Mouse (Mus musculus): Measurements from ENCODE around the gene Dpy30. TPM values are rescaled to one million over a fixed set of nuclear protein-coding genes. Genes with fewer than 3 reads are reported as not detected.
A peak's percentile ranks its signal among the peaks of the same experiment; 100 is the strongest.
"Not testable (repeated sequence)": the region's sequence is repeated elsewhere in the genome, so short reads cannot be mapped to it uniquely, and the experiment has no call there.

The Dpy30 gene
- 10 to 100 TPM; 54.1 to 55.5 TPM for total RNA-seq (2021)
- long read RNA-seq, experiment 1, transcript Dpy30-206 (5 exons, 734 nt): major isoform, 14 of 15 reads
- long read RNA-seq, experiment 1, partial matches to known transcripts: 1 of 15 reads
- long read RNA-seq, experiment 1, other reads (novel, unspliced or antisense): 0 of 15 reads
- long read RNA-seq, experiment 2, transcript Dpy30-203 (4 exons, 694 nt): minor isoform, 5 of 40 reads
- long read RNA-seq, experiment 2, transcript Dpy30-206 (5 exons, 734 nt): major isoform, 34 of 40 reads
- long read RNA-seq, experiment 2, partial matches to known transcripts: 0 of 40 reads
- long read RNA-seq, experiment 2, other reads (novel, unspliced or antisense): 1 of 40 reads

DNA sequence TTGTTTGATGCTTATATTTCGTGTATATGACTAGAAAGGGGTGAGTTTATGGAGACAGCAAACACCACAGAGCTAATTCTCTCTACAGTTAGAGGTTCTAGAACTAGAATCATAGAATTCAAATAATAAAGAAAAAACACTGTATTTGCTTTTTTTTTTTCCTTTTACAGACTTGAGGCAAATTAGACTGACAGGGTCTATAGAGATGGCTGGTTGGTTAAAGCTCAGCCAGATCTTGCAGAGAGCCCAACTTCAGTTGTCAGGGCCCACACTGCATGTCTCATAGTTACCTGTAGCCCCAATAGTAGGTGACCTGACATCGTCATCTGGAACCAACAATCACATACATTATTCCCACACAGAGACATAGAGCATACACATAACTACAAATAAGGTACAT, at the start of gene Dpy30:
TSS of gene Dpy30 (minus strand) at position 101 of the 400 bp plus-strand sequence.
- DNase-seq (ENCODE audit: low spot score in 2 of 2): no peak

DNA sequence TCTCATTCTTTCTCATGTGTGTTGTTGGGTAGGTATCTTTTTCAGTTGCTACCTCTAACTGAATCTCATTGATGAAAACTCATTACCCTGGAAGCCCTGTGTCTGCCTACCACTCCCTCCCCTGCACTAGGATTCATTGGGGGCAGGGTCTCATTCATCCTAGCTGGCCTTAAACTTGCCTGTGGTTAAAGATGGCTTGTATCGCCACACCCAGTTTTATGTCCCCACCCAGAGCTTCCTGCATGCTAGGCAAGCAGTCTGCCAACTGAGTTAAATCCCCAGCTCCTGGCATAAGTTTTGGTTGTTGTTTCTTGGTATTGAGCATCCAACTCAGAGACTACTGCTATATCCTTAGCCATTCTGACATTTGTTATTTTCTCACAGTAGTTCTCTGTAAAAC, 39.8 kb upstream of the Dpy30 start:
- DNase-seq (ENCODE audit: low spot score in 2 of 2): no peak

DNA sequence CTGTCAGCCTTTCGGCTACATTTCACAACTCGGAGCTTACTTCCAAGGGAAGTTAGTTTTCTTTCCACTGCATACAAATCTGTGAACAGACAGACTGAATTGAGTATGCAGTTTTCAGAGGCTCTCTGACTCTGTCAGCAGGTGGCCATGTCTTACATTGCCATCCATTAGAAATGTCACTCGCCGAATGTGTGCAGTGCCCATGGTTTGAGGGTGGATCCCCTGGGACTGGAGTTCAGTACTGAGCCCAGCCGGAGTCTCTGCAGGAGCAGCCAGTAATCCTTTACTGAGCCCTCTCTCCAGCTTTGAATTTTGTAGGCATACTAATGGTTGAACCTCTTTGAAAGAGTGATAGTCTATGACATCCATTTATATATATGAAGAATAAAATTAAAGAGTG, 17.4 kb upstream of the Dpy30 start:
- no peak for DNase-seq (ENCODE audit: low spot score in 2 of 2)

DNA sequence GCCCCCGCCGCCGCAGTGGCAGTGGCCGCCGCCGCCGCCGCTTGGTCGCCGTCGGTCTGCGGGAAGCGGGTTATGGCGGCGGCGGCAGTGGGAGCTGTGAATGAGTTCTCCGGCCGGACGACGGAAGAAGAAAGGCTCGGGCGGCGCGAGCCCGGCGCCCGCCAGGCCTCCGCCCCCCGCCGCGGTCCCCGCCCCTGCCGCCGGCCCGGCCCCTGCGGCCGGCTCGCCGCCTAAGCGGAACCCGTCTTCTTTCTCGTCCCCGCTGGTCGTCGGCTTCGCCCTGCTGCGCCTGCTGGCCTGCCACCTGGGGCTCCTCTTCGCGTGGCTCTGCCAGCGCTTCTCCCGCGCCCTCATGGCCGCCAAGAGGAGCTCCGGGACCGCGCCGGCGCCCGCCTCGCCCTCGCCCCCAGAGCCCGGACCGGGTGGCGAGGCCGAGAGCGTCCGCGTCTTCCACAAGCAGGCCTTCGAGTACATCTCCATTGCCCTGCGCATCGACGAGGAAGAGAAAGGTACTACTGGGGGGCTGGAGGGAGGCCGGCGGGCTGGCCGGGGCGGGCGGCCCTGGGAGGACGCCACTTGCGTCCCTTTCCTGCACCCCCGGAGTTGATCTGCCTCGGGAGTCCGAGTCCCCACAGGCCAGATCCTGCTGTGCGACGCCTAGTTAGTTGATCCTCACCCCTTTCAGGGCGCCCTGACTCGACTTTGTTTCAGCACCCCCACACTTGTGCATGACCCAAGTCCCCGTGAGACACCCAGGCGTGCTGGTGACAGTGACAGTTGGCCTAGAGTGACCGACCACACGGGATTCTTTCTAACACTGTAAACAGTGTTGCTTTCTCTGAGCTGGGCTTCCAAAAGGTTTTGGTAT, 15.4 kb upstream of the Dpy30 start, which contains the start of gene Spast:
TSS of gene Spast (plus strand) at position 51 of the 868 bp plus-strand sequence.
- DNase-seq (ENCODE audit: low spot score in 2 of 2): peak; percentile 55 to 69

DNA sequence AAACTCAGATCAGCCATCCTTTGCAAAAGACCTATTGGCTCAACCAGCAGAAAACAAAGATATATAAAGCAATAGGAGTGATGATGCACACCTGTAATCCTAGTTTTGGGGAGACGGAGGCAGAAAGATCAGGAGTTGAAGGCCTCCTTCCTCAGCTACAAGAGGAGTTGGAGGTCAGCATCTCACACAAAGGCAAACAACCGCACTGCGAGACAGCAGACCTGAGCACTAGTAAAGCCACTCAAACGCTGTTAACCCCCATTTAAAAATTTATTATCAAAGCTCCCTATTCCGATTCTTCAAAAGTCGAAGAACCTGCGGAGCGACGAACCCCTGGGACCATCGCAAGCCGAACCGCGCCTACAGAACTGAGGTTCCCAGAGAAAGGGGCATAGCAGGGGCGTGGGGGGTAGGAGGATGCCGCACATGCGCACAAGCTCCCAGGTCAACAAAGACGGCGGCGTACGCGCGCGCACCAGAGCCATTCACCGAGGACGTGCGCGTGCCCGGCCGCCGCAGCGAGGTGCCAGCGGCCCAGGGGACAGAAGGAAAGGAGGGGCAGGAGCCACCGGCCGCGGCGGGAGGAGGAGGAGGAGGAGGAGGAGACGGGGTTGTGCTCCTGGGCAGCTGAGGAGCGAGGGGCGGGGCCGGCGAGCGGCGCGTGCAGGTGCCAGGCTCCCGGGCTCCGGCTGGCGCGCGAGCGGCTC, 14.6 kb upstream of the Dpy30 start:
- peak; percentile 93 to 96 for DNase-seq (ENCODE audit: low spot score in 2 of 2)

GRCm38 (mm10) chr17:74331049-74331676, 7.4 kb upstream of the Dpy30 start:
- no peak for DNase-seq (ENCODE audit: low spot score in 2 of 2)

DNA sequence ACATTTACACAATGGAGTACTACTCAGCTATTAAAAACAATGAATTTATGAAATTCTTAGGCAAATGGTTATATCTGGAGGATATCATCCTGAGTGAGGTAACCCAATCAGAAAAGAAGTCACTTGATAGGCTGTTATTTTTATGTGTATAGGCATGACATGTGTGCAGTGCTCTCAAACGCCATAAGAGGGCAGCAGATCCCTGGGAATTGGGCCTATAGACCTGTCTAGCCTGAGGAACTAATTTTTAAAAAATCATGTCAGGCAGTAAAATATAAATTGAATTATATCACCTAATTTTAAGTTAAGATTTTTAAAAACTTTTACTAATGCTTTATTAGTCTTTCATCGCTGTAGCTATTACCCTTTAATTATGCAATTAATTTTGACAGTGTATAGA, 4.4 kb upstream of the Dpy30 start:
- DNase-seq (ENCODE audit: low spot score in 2 of 2): peak in 1 of 2 experiments; percentile 43

DNA sequence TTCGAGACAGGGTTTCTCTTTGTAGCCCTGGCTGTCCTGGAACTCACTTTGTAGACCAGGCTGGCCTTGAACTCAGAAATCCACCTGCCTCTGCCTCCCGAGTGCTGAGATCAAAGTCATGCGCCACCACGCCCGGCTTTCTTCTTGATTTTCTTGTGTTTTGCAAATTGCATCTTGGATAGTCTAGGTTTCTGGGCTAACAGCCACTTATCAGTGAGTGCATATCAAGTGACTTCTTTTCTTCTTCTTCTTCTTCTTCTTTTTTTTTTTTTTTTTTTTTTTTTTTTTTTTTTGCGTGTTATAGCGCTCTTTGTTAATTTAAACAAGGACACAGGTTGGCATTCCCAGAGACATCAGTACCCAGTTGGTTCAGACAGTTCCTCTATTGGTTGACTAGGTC, 3.5 kb upstream of the Dpy30 start:
- not testable (repeated sequence) for DNase-seq (ENCODE audit: low spot score in 2 of 2)

- DNase-seq (ENCODE audit: low spot score in 2 of 2): no peak
Measured at GRCm38 (mm10) chr17:74322400-74323054, 1.2 kb downstream of the Dpy30 start.

DNA sequence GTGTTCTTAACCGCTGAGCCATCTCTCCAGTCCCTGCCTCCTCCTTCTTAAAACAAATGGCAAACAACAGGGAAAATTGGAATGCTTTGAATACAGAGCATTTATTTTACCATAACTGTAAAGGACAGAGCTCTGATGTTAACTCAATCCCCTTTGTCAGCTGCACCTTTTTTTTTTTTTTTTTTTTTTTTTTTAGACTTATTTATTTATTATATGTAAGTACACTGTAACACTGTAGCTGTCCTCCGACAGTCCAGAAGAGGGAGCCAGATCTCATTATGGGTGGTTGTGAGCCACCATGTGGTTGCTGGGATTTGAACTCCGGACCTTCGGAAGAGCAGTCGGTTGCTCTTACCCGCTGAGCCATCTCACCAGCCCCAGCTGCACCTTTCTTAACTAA, 5.0 kb downstream of the Dpy30 start:
- DNase-seq (ENCODE audit: low spot score in 2 of 2): no peak

DNA sequence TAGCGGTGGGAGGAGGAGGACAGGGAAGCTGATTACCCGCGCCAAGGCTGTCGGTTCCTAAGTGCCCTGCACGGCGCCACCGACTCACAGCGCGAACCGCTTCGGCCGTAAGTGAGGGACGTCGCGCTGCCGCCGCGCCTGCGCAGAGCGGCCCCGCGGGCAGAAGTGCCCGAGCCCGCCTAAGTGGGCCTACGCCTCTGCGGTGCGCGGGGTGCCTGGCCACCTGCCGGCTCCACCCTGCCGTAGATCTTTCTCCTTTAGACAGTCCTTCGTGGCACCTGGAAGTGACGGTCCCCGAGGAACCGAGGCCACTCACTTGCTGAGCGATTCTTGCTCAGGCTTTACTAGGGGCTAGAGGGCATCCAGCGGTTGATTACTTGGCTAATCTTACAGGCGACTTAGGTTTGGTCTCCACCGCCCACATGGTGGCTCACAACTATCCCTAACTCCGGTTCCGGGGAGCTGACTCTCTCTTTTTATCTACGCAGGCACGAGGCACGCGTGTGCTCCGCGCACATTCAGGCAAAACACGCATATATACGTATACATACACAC, 7.4 kb downstream of the Dpy30 start:
- DNase-seq (ENCODE audit: low spot score in 2 of 2): peak; percentile 86 to 89

DNA sequence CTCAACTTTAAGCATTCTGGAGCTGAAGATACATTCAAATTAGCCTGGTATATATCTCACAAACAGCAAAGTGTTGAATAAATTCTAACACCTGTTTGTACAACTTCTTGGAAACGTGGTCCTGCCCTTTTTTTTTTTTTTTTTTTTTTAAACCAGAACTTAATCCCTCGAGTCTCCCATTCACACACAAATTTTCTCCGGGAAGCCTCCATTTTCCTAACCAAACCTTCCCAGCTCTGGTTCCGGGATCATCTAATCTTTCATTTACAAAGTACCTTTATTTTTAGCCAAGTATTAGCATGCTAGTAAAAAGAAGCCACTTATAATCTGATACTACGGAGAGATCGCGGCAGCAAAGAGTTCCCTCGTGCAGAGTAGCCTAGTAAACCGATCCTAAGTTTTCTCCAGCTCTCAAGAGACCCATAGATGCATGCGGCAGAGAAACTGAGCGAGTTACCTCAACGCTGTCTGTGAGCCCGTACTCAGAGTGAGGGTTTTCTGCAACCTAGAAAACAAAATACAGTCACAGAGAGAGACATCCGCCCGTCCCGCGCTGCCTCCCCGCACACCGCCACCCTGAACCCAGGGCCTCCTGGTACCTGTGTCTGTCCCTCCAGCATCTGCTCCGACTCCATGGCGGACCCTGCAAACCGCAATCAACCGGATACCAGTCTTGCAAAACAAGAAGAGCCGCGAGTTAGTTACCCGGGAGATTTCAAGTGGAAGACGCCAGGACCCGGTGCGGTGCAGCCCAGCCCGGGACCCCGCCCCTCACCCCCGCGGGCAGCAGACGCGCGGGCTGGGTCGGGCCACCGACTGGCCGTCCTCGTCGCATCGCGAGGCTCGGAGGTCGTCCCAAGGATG, 8.1 kb downstream of the Dpy30 start:
- no peak for DNase-seq (ENCODE audit: low spot score in 2 of 2)

- no peak for DNase-seq (ENCODE audit: low spot score in 2 of 2)
Measured at GRCm38 (mm10) chr17:74306021-74306420, 17.7 kb downstream of the Dpy30 start.

GRCm38 (mm10) chr17:74305616-74306015, 18.1 kb downstream of the Dpy30 start:
- no peak for DNase-seq (ENCODE audit: low spot score in 2 of 2)

- DNase-seq (ENCODE audit: low spot score in 2 of 2): no peak
Measured at GRCm38 (mm10) chr17:74304060-74304459, 19.7 kb downstream of the Dpy30 start.

GRCm38 (mm10) chr17:74300089-74300488, 23.7 kb downstream of the Dpy30 start:
- DNase-seq (ENCODE audit: low spot score in 2 of 2): no peak

- DNase-seq (ENCODE audit: low spot score in 2 of 2): not testable (repeated sequence)
Measured at GRCm38 (mm10) chr17:74296991-74297390, 26.8 kb downstream of the Dpy30 start.

- no peak for DNase-seq (ENCODE audit: low spot score in 2 of 2)
Measured at GRCm38 (mm10) chr17:74296076-74296823, 27.5 kb downstream of the Dpy30 start.
